Mouse (Mus musculus) right cerebral cortex, postnatal 10 days (tissue): Measurements from ENCODE around the gene Olfr221.
"Not testable (repeated sequence)": the region's sequence is repeated elsewhere in the genome, so short reads cannot be mapped to it uniquely, and the experiment has no call there.

ENCODE experiments used
- DNase-seq, 2 experiments: peaks; one replicate each; pipeline ENCODE4 v3.0.0; 2021; ENCODE audit warnings: low spot score in 2 of 2

The Olfr221 gene

DNA sequence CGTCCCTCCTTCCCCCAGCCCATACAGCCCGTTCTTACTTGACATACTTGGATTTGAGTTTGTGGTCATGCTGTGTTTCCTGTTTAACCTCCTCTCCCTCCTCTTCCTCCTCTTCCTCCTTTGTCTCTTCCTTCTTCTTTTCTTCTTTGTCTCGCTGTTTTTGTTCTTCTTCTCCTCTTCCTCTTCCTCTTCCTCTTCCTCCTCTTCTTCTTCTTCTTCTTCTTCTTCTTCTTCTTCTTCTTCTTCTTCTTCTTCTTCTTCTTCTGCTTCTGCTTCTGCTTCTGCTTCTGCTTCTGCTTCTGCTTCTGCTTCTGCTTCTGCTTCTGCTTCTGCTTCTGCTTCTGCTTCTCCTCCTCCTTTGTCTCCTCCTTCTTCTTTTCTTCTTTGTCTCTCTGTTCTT, at the start of gene Olfr221:
TSS of gene Olfr221 (minus strand) at position 101 of the 400 bp plus-strand sequence.
- DNase-seq: not testable (repeated sequence)

GRCm38 (mm10) chr14:52083083-52083482, 40.8 kb upstream of the Olfr221 start:
- DNase-seq: no peak

DNA sequence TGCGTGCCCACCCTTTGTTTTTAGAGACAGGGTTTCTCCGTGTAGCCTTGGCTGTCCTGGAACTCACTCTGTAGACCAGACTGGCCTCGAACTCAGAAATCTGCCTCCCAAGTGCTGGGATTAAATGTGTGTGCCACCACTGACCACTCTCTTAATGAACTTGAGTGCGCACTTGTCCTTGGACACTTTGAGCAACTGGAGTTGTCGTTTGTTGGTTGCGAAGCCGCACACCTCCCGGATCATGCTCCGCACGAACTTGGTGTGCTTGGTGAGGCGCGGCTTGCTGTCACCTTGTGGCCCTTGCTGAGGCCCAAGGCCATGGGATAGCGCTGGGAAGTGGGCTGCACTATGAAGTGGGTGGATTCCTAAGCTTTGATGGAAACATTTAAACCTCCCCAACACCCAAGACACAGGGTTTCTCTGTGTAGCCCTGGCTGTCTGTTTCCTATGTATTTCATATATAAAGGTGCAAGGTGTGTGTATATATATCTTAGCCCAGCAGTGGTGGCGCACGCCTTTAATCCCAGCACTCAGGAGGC, 29.4 kb upstream of the Olfr221 start:
- no peak for DNase-seq

DNA sequence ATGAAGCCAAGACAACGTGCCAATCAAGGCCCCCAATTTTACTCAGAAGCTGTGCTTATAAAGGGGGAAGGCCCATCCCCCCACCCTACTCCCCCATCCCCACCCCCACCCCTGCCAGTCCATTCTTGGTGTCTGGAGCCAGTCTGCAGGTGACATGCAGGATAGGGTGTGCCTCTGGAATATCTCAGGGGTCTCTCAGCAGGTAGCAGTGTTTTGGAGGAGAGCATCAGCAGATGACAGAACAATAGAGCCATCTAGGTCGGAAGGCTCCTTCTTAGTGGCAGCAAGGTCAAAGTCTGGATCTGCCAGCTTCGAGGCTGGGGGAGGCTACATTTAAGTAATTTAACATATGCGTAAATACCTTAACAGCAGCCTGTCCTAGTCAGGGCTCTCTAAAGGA, 23.9 kb upstream of the Olfr221 start:
- DNase-seq: no peak

DNA sequence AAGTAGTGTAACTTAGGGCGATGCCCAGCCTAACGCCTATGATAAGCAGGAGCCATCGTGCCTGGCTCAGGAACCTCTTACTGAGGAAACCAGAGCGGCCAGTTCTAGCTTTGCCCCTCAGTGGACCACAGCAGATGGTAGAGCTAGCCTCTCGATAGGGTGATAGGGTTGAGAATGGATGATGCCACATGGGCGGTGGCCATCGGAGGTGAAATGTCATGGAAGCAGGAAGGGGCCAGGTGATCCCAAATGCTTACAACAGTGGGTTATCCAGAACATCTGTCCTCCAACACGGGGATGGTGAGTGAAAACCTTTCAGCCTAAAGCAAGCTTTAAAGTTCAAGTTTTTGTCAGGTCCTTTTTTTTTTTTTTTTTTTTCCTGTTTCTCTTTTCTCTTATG, 19.5 kb upstream of the Olfr221 start:
- DNase-seq: no peak

- no peak for DNase-seq
Observed at GRCm38 (mm10) chr14:52060800-52061199, 18.5 kb upstream of the Olfr221 start.

DNA sequence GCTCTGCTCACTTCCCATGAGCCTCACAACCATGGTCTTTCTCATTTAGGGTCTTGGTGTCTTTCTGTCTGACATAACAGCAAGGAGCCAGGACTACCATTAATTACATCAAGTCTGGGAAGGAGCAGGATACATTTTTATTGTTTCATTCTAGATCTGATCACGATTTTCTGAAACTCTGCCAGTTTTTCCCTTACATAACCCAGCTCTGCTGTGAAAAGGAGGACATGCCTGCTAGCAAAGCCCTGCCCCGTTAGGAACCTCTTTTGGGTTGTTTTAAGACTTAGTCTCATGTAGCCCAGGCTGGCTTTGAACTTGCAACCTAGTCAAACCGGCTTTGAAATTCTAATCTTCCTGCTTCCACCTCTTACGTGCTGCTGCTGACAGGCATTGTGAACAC, 17.7 kb upstream of the Olfr221 start:
- no peak for DNase-seq

GRCm38 (mm10) chr14:52052720-52053119, 10.5 kb upstream of the Olfr221 start:
- DNase-seq: not testable (repeated sequence)

- no peak for DNase-seq
Observed at GRCm38 (mm10) chr14:52045966-52046565, 3.8 kb upstream of the Olfr221 start.

DNA sequence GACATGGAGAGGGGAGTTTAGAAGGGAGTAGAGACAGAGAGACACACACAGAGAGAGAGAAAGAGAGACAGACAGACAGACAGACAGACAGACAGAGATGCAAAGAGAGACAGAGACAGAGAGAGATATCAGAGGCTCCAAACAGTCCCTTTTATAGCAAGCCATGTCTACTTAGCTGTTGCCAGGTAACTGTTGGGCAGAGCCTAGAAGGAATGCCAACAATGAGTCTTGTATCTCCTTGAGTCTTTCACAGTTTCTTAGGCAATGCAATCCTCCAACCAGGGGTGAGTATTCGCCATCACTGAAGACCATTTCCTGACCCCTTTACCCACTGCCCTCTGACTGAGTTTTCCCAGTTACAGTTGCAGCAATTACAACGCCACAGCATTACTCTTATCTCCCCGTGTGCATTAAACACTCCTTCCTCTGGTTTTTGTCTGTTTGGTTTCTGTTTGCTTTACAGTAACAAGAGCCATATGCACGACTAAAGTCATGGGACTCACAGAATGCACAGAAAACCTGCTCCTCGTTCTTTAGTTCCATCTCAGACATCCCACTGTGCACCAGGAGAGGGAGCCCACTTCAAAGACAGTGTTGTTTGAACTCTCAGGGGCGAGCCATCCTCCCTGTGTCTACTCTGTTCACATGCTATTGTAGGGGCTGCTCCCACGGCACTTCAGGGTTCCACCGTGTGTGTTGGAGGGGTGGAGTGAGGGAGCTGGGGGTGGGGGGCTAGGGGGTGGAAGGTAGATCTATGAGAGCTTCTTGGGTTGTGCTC, 2.8 kb upstream of the Olfr221 start:
- DNase-seq: peak; percentile 44 to 56

DNA sequence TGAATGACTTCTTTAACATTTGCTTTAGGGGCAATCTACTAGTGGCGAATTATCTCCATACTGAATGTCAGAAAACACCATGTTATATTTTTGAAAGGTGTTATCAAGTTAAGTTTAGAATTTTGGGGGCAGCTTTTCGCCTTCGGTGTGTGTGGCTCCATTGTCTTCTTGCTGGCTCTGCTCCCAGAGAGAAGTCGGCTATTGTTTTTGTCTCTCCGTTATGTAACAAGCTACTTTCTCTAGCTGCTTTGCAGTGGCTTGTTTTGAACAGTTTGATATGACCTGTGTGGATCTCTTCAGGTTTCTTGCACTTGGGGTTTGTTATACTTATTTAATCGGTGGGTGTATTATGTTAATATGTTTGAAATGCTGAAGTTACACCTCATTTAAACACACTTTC, 1.2 kb upstream of the Olfr221 start:
- DNase-seq: no peak

DNA sequence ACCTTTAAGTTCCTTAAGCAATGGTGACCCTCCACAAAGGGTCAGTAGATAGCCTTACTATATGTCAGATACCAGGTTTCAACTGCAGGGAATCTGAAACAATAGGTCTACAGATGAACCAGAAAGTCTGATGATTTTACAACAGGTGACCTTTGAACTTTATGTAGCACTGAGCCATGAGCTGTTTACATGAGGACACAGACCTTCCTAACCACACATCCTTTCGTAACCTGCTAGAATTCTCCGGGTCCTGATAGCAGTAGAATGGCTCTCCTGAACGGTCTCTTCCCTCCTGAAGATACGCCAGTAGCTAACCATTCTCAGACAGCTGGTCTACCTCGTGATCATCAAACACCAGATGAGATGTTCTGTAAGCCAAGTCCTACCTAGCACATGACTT, 2.9 kb downstream of the Olfr221 start:
- no peak for DNase-seq

DNA sequence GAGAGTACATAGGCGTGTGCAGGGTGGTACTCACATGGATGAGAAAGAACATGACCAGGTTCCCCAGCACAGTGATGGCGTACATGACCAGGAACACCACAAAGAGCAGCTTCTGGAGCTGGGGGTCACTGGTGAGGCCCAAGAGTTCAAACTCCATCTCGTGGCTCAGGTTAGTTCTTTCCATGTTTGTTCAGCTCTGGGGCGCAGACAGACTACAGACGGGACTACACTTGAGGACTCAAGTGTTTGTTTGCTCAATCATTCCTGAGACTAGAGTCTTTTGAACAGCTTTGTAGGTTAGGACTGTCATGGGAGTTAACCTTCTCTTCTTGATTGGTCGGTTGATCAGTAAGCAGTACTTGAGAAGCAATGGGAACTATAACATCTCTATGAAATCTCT, 6.3 kb downstream of the Olfr221 start:
- DNase-seq: no peak

GRCm38 (mm10) chr14:52026342-52026741, 15.9 kb downstream of the Olfr221 start:
- DNase-seq: no peak

- no peak for DNase-seq
Observed at GRCm38 (mm10) chr14:52024133-52024532, 18.1 kb downstream of the Olfr221 start.

GRCm38 (mm10) chr14:52022709-52023459, 19.4 kb downstream of the Olfr221 start:
- DNase-seq: peak; percentile 88 to 90

GRCm38 (mm10) chr14:52022244-52022708, 20.0 kb downstream of the Olfr221 start:
- DNase-seq: no peak

GRCm38 (mm10) chr14:52021568-52022212, 20.6 kb downstream of the Olfr221 start:
- DNase-seq: no peak

GRCm38 (mm10) chr14:52021138-52021529, 21.1 kb downstream of the Olfr221 start:
- DNase-seq: no peak

- peak; percentile 75 to 88 for DNase-seq
Observed at GRCm38 (mm10) chr14:52020486-52021137, 21.6 kb downstream of the Olfr221 start, which contains the start of gene Zfp219. Gene Zfp219, minus strand, starts transcription at chr14:52020733.
